Mouse (Mus musculus) heart, adult 11 months (tissue): ENCODE results near the gene H2al1m.
"Not testable (repeated sequence)": the region's sequence is repeated elsewhere in the genome, so short reads cannot be mapped to it uniquely, and the experiment has no call there.

Experiments
- DNase-seq: peaks from one replicate; pipeline ENCODE4 v3.0.0; 2022

Gene H2al1m

DNA sequence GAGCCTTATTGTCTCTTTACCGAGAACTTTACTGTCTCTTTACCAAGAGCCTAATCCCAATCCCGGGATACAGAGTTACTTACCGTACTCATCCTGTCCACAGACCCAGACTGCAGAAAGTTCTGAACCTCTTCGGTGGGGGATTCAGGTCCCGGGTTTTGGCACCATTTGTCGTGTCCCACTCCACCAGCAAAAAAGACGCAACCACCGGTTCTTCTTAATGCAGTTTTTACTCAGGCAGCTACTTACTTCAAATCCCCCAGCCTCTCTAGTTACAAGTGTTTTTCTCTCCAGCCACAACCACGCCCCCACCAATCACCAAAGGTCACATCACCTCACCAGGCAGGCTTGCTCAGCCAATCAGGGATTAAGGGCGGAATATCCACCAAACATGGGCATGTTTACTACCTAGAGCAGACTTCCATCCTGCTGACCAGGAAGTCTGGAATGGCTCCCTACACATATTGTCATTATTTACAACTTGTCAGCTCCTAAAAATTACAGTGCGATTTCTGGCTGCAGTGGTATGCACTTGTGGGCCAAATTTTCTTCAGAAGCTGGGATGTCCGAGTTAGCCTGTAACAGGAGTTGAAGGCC, 48.9 kb downstream of the H2al1m start:
- not testable (repeated sequence) for DNase-seq

DNA sequence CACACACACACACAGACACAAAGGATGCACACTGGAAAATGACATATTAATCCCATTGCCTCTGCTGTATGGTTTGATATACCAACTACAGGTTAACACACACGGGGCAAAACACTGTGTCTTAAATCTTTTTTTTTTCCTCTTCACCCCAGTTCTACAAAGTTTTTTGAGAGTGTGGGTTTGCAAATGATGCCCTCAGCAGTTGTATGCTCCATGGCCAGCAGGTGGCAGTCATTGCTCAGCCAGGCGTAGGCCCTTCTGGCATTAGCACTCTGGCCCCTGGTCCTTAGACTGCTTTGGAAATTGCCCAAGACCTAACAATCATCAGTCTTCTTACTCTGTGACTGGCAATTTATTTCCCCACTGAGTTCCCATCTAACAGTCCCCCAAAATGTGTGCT, 49.5 kb downstream of the H2al1m start:
- not testable (repeated sequence) for DNase-seq
